Mouse (Mus musculus) cerebellum, adult 2 months (tissue): Measurements from ENCODE around the gene Gmpr.

Experiments
- CTCF ChIP-seq: fragments of 200-500 bp; IDR thresholded peaks from 2 replicates; pipeline ENCODE4 v1.5.1; 2011; ENCODE audit warnings: low read depth, mild to moderate bottlenecking, control low read depth, low read length, moderate library complexity, borderline replicate concordance; ENCODE audit not compliant: insufficient read depth
- POLR2A ChIP-seq: fragments of 200-500 bp; IDR thresholded peaks from 2 replicates; pipeline ENCODE4 v1.6.1; 2011; ENCODE audit warnings: low read length, control low read depth, borderline replicate concordance; ENCODE audit not compliant: insufficient read depth

DNA sequence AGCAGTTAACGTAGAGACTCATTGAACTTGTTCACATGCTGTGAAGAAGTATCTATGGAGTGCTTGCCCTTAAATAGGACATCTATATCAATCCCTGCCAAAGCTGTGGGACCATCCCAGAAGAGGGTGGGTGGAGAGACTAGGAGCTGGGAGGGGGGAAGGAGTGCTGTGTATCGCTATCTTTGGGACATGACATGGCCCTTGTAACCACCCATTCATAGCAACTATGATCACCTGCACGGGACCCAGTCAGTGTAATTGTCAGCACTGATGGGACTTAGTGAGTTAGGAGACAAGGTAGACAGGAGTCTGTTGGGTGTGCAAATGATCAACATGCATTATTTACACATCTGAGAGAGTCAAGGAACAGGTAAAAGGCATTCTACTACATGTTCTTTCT lies 52.0 kb downstream of the Gmpr start:
- TF ChIP-seq CTCF (no peak), POLR2A (no peak)
